Mouse (Mus musculus) mature B cell (primary cell): ENCODE data around the gene Capn2.

Experiments
- in situ Hi-C: fragments of 300-500 bp; cut with MboI; formaldehyde crosslinking; loops from 2 replicates; pipeline ENCODE4 v1.14.3; 2019

Gene Capn2

GRCm38 (mm10) chr1:182461813-182462212 is 55.6 kb downstream of the Capn2 start:
- in situ Hi-C loops: no loop called here

- in situ Hi-C loops: no loop called here
These were observed 56.1 kb downstream of the Capn2 start for GRCm38 (mm10) chr1:182461261-182461660.

GRCm38 (mm10) chr1:182460291-182461244 is 56.8 kb downstream of the Capn2 start:
- in situ Hi-C loops: no loop called here

GRCm38 (mm10) chr1:182459436-182459835 is 58.0 kb downstream of the Capn2 start:
- in situ Hi-C loops: no loop called here

- in situ Hi-C loops: no loop called here
These were observed 58.9 kb downstream of the Capn2 start for GRCm38 (mm10) chr1:182458556-182458955.

- in situ Hi-C loops: no loop called here
These were observed 62.3 kb downstream of the Capn2 start for GRCm38 (mm10) chr1:182455080-182455479.

- in situ Hi-C loops: no loop called here
These were observed 64.9 kb downstream of the Capn2 start for GRCm38 (mm10) chr1:182452473-182452872.

GRCm38 (mm10) chr1:182448276-182449035 is 69.0 kb downstream of the Capn2 start:
- in situ Hi-C loops: no loop called here

GRCm38 (mm10) chr1:182444116-182444515 is 73.3 kb downstream of the Capn2 start:
- in situ Hi-C loops: no loop called here

- in situ Hi-C loops: no loop called here
These were observed 75.5 kb downstream of the Capn2 start for GRCm38 (mm10) chr1:182441791-182442473.

GRCm38 (mm10) chr1:182439546-182440222 is 77.7 kb downstream of the Capn2 start:
- in situ Hi-C loops: no loop called here

- in situ Hi-C loops: no loop called here
These were observed 80.7 kb downstream of the Capn2 start for GRCm38 (mm10) chr1:182436746-182437145.

GRCm38 (mm10) chr1:182432059-182432458 is 85.3 kb downstream of the Capn2 start:
- in situ Hi-C loops: no loop called here

- in situ Hi-C loops: no loop called here
These were observed 86.7 kb downstream of the Capn2 start for GRCm38 (mm10) chr1:182430676-182431075.

GRCm38 (mm10) chr1:182429826-182430225 is 87.6 kb downstream of the Capn2 start:
- in situ Hi-C loops: no loop called here

- in situ Hi-C loops: no loop called here
These were observed 90.0 kb downstream of the Capn2 start for GRCm38 (mm10) chr1:182427426-182427825.

- in situ Hi-C loops: no loop called here
These were observed 91.0 kb downstream of the Capn2 start for GRCm38 (mm10) chr1:182426444-182426843.

- in situ Hi-C loops: no loop called here
These were observed 92.2 kb downstream of the Capn2 start for GRCm38 (mm10) chr1:182425176-182425575.

GRCm38 (mm10) chr1:182424274-182424673 is 93.1 kb downstream of the Capn2 start:
- in situ Hi-C loops: no loop called here

GRCm38 (mm10) chr1:182419481-182419880 is 97.9 kb downstream of the Capn2 start:
- in situ Hi-C loops: no loop called here
